Mouse (Mus musculus) frontal cortex, adult 2 months (tissue): ENCODE measurements at regions not wholly inside any gene's neighbourhood (a gene's known extent, or its start where the extent isn't known, plus 50 kb on each side); places are given as distances from the start of the nearest gene placed in this dataset.
A peak's percentile ranks its signal among the peaks of the same experiment; 100 is the strongest.

Source experiments
- DNase-seq, 2 experiments: peaks; one replicate each; pipeline ENCODE4 v3.0.0; 2022; ENCODE audit warnings: low spot score in 1 of 2; ENCODE audit errors: extremely low spot score in 1 of 2

DNA sequence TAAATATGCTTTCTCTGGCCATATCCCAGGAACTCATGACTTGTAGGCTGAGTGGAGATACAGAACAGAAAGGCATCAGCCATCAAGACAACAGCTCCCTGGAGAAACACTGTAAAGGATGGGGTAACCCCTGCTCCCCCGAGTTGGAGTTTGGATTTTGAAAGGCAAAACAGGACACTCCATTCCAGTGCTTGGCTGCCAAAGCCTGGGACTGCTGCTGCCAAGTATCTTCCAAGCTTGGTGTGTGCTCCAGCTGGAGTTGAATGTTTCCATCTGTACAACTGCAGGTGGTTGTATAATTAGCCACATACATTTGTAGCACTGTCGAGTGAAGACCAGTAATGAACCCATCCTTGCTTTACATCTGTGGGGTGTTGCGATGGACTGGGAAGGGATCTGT lies 62.1 kb downstream of the 4933412E24Rik start:
- peak; percentile 66 to 70 for DNase-seq

DNA sequence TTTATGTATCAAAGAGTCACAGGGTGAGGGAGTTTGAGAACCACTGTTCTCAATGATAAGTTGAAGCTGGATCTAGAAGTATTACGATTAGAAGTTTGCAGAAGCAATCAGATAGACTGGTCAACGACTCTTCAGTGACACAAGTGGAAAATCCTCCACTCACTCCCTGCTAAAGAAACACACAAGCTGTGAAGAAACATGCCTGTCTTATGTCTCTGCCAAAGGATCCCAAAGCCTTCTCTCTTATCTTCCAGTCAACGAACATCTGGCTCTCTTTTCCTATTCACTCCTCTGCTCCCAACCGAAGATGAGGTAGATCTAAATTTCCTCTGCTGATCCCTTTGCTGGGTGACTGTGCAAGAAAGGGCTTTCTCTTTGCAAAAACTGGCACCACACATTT lies 62.6 kb downstream of the 4933412E24Rik start:
- no peak for DNase-seq

DNA sequence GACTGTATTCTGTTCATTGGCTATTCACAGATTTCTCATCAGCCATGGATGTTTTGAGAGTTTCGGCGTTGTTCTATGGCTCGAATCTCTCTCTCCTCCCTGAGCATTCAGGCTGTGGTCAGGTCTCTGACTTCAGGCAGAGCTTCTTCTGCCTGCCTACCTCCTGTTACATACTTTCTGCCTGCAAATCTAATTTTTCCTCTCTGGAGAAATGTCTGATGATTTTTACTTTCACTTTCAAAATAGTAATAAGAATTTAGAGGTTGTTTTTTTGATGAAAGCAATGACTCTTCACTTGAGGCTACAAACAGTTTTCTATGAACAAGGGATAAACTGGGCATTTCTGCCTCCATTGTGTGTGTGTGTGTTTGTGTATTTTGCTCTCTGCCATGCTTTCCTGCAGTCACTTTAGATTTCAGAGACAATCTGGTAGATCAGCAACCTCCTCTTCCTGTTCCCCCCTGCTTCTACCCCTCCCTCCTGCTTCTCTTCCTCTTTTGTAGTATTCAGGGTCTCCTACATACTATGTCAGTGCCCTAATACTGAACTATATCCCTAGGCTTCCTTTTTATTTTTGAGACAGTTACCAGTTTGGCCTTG lies 65.7 kb downstream of the 4933412E24Rik start:
- DNase-seq = no peak

DNA sequence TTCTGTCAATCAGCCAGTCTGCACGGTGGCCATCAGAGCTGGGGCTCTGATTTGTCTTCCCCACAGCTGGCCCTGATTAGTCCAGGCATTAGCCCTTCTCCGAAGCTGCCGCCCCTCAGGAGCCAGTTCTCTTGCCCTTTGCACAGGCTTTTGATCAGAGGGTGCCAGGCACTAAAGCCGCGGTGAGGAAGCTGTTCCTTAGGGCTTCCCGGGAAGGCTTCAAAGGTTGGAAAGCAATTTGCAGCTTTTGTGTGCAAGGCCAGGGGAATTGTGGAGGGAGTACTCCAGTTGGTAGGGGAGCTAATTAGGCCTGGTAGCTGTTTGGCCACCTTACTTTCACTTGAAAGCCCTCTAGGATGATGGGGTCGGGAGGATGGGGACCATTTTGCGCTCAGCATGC lies 71.2 kb downstream of the 4933412E24Rik start:
- no peak for DNase-seq

DNA sequence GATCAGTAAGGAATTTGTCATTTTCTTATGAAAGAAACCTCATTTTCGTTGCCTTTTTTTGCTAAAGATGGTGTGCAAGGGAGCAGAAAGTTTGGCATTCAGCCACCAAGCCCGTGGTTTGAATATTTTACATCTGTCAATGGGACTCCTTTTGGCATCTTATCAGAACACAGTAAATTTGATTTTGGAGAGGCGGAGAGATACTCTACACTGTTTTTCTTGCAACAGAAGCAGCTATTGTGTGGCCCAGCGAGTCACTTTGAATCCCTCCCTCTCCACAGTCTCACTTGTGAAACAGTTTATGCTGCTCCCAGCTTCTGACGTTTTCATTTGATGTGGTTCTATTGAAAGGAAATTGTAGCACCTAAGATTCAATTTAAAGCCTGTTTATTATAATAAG lies 79.9 kb downstream of the 4933412E24Rik start:
- peak in 1 of 2 experiments; percentile 15 for DNase-seq

DNA sequence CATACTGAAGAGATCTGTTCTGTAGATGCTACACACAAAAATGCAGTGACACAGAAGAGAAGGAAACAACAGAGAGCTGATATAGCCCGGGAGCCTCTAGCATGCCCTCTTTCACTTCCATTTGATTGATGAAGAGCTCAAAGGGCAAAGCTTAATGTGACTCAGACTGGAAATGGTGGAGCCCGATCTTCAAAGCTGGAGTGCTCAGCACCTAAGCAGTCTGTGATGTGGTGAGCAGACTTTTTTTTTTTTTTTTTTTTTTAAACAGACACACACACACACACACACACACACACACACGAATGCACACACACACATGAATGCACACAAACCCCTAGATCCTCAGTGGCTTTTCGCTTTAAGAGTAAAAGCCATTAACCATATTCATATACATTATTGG lies 102.6 kb downstream of the 4933412E24Rik start:
- no peak for DNase-seq

DNA sequence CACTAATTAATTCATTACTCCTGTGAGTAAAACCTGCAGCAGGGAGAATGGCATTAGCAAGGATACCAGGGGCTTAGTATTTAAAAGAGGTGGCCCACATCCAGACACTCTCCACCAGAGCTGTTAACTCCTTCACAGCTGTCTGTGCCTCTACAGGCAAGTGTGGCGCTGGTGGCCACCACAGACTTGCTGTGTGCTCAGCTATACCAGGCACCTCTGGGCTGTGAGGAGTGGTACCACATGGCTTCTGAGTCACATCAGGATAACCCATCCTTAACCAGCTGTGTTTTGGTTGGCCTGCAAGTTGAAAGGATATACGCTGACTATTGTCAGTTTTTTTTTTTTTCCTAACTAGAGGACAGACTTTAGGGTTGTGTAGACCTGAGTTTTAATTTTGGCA lies 108.1 kb downstream of the 4933412E24Rik start:
- no peak for DNase-seq

DNA sequence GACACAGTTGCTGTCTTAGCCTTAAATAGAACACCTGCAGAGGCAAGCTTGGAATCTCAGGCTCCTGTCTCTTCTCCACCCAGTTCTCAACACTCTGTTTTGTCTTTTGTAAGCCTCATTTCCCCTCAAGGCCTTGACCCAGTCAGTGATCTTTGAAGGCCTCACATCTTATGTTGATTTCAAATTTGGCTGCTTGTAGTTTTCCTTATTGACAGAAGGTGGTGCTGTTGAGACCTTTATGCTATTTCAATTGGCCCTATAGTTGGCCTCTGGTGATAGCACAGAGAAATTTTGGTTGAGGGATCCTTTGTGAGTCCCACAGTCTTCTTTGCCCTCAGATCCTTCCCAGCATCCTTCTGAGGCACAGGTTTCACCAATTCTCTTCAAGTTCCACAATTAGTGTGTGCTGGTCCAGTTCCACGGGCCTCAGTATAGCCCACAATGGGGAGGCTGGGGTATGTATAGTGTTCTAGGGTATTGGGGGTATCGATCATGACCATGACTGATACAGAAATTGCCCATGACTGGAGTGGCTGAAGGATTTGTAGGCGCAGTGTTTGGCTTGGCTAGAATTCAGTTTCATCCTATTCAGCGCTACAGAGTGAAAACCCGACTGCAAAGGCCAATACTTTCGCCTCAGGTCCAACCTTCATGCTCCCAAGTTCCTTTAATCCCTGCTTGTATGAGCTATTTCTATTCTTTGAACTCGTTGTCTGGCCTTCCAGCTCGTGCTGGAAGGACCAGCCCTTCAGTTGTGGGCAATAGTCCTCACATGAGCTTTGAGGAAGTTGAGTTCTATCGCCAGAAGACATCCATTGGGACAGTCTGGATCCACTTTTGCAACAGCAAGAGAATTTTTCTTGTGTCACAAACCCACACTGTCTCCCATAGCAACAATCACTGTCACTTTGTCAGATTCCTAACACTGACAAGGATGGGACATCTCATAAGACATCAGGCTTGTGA lies 110.3 kb downstream of the 4933412E24Rik start:
- peak in 1 of 2 experiments; percentile 52 for DNase-seq

DNA sequence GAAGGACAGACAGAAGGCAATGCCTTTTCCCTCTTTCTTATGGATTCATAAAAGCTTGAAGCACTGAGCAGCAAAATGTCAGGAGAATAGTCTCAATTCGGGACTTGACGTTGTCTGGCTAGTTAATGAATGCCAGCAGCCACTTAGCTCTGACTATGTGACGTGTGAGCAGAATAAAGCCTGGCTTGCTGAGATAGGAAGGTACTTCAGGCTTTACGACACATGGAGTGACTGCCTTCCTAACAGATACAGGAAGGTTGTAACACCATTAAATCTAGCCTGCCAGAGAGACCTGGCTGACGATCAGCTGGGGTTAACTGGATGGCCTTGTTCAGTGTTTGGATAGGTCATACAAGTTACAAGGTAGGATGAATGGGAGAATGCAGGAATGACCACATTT lies 111.7 kb downstream of the 4933412E24Rik start:
- no peak for DNase-seq

DNA sequence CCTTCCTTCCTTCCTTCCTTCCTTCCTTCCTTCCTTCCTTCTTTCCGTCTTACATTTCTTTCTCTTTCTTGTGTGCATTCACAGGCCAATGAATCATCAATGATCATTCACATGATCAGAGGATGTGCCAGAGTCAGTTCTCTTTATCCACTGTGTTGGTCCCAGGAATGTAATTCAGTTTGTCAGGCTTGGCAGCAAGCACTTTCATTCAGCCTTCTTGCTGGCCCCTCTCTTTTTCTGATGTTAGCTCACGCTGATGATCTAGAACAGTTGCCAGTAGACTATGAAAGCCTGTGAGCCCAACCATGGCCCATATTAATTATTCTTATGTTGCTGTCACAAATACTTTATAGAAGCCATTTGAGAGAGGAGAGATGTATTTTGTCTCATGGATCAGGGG lies 127.4 kb downstream of the 4933412E24Rik start:
- DNase-seq = no peak

DNA sequence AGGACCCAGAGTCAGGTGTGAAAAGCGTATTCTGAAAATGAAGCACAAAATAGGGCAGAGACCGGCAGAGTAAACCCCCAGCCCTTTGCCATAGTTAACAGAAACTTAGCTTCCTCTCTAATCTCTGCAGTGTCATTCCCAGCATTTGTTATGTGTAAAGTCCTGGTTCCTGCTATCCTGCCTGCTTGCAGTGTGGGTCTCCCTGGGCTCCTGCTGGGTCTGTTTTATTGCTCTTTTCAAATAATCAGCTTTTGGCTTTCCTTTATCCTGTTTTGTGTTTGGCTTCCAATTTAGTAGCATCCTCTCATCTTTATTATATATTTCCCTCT lies 128.3 kb downstream of the 4933412E24Rik start:
- DNase-seq = no peak

DNA sequence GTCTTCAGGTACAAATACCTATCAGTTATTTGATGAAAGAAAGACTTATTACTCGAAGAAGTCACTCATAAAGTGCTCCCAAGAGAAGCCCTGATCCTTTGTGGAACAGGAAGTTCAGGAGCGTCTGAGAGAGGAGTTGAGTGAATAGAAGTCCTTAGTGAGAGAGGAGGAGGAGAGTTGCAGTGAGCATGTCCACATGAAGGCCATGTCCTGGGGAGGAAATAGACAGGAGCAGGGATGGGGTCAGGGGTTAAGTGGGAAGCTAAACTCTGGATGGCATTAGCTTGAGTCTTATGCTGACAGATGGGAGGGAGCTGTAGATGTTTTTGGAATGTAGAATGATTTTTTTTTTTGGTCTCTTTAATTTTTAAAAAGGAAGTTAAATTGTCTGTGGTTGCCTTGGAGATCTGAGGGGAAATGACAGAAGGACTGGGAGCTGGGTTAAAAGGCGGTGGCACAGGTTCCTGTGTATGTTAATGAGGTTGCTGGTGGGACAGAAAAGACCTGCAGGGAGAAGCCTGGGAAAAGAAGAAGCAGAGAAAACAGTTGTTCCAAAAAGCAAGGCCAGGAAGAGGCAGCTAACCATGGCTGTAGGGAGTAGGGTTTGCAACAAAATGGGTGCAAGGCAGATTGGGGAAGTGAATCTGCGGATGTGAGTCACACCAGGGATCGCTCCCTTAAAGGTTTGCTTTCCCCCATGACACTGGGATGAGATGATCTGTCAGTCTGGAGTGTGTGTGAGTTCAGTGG lies 128.9 kb downstream of the 4933412E24Rik start:
- DNase-seq = no peak

DNA sequence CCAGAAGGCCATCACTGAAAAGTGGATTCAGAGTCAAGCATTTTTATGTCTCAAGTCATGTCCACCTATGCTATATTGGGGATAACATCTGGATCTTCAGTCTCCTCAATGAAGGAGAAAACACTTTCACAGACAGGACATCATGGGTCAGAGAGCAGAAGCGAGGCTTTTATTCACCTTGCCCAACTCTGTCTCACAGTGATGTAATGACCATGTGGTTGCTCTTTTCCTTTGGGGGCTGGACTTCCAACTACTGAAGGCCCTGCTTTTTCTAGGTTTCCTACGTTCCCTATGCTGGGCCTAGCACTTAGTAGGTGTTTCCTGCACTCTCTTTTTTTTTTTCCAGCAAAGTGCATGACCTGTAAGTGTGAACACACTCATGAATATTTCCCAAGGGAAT lies 130.4 kb downstream of the 4933412E24Rik start:
- no peak for DNase-seq

DNA sequence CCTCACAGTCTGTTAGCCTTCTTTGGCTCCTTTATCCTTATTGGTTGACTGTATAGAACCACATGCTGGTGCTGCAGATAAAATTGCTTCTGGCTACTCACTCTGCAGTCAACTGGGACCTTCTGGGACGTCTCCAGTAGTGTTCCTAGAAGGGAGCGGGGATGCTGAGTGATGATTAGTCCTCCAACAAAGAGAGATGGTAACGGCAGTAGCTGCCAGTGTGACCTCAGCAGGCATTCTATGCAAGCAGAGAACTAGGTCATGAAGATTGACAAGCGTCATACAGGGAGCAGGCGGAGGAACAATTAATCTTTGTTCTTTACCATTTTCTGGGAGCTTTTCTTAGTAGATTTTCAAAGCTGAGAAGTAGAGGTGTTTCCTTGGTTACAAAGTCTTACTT lies 134.0 kb downstream of the 4933412E24Rik start:
- DNase-seq = no peak

DNA sequence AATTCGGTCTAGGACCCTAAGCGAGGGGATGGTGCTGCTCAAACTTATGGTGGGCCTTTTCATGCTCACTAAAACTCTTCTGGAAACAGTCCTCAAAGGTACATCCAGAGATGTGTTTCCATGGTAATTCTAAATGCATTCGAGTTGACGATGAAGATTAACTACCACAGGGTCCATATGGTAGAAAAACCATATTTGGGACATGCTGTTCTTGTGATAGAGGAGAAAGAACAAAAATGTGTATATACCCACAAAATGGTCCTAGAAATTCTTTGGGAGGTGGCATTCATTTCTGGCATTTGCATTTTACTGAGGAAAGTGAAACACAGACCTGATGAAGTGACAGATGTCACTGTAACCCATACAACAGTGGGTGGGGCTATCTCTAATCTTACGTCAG lies 136.0 kb downstream of the 4933412E24Rik start:
- peak in 1 of 2 experiments; percentile 16 for DNase-seq

DNA sequence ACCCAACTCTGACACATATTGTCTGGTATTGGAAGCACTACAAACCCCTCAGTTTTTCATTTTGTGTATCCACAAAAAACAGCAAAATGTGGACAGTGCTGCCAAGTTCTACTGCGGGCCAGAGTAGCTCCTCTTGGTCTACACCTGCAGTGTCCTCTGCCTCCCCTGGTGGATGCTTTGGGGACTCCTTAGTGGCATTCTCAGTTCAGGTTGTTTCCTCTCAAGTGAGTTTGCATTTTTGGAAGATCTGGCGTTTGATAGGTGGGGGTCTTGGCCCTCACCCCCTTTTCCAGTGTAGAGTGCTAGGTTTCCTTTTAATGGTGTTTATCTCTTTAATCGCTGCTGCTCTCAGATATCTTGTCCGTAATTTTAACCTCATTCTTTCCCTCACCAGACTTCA lies 137.1 kb downstream of the 4933412E24Rik start:
- no peak for DNase-seq

DNA sequence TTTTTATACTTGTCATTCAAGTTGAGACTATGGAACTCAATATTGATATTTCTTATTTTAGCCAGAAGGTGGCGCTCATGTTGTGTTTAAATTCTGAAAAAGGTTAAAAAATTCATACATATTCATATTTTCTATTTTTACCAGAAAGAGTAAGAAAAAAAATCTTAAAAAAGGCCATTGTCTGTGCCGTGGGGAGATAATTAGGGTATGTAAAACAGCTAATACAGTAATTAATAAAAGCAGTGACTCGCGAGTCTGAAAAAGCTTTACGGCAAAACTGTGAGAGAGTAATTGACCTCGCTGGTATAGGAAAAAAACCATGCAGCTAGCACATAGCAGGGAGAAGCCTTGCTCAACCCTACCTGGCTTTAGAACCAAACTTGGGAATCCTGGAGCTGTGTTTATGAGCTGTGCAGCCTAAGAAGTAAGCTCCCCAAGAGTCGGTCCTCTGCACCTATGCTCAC lies 140.1 kb downstream of the 4933412E24Rik start:
- DNase-seq = peak in 1 of 2 experiments; percentile 71

DNA sequence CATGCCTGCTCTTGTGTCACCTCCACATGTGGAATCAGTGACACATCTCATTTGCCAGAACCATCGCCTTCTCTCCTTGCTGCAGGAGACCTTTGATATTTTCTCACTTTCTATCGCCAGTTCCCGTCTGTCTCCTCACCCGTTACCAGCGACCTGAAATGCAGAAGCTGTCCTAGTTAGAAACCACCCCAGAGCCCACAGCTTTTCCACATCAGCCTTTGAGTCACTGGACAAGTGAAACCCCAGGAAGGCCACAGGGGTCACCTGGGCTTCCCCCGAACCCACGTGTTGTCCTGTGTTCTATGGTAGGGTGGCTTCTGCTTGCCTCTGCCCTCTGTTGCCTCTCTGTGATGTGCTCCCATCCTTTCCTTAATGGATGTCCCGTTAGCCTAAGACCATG lies 149.7 kb downstream of the 4933412E24Rik start:
- no peak for DNase-seq

DNA sequence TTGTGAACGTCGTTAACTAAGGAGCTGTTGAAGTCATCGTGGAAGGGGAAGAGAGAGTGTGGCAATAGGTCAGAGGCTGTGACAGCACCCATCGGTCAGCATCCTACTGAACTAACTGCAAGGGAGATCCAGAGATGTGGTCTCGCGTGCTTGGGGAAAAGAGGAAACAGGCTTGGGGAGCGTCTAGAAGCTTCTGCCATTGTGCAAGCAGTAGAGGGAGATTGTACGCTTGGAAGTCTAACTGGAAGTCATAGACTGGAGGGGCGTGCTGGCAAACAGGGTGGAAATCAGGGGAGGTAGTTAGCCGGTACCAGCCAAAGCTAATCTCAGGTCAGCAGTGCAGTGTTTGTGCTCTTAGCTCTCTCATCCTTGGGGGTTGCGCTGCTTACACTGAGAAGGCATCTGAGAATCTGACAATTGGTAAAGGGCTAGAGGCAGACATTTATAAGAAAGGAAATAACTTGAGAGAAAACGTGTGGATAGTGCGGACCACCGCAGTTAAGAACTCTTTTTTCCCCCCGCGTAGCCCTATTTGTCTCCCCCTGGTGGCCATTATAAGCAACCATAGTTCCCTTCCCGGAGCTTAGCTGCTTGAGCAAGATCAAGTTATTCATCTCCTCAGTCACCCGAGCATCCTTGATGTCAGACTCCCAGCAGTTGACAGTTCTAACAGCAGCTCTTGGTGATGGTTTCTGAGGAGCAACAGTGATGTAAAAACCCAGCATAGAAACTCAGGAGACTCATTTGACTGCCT lies 151.5 kb downstream of the 4933412E24Rik start:
- peak in 1 of 2 experiments; percentile 45 for DNase-seq

DNA sequence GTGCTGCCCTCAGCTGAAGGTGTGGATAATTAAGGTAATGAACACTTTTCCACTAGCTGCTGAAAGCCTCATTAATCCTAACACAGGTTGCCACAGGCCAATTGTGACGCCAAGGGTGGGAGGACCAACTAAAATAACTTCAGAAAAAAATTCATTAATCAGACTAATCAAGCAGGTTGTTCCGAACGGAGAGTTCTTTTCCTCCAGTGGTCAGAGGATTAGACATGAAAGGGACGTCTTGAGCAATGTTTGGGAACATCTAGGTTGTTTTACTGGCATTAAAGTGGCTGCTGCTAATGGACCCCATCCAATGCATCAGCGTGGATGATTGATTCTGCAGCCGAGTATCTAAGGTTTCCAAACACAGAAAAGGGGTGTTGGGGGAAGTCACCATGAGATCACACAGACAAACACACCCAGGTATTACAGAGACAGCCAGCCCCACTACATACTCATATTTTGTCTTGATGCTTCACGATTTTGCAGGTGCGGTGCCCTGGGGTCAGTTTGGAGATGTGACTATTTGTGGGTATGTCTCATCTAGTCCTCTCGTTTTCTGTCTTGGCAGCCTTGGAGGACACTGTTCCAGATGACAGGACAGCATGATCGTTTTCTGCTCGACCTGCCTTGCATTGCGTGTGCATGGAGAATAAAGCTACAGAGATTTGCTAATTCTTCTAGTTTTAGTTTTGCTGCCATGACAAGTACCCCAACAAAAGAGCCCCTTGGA lies 164.0 kb downstream of the 4933412E24Rik start:
- DNase-seq = no peak
